8 mouse cellular contexts compared by ENCODE assay signal in genomic region chr5:142820276-142821265, GRCm38 (mm10). TPM values are rescaled to one million over a fixed set of nuclear protein-coding genes. Genes with fewer than 3 reads are reported as not detected.
DNase-seq lines count a peak whose midpoint lies in the region; ATAC-seq and TF ChIP-seq lines count a peak whose summit lies in the region.

No protein-coding gene starts in this region.

- TF ChIP-seq EP300 in lung, postnatal 0 days (IDR thresholded peaks at IDR 0.05) = peak; percentile 60

- no peak for DNase-seq in ES-E14 (ENCODE audit: low read depth, low spot score)
- DNase-seq in brain, embryonic 14.5 days (ENCODE audit: low read depth) = peak; percentile 83
- peak; percentile 86 for DNase-seq in forebrain, postnatal 0 days
- DNase-seq in hindbrain, embryonic 10.5 days (ENCODE audit: low spot score) = peak; percentile 77
- peak; percentile 79 to 84 for DNase-seq in layer of hippocampus, postnatal 10 days (ENCODE audit: low spot score in 2 of 2)
- peak; percentile 84 for DNase-seq in lung, postnatal 0 days (ENCODE audit: low spot score)
- peak; percentile 87 to 88 for DNase-seq in right cerebral cortex, postnatal 10 days (ENCODE audit: low spot score in 2 of 2)

- peak overlapping the region; percentile 66 to 82 for H3K4me3 ChIP-seq in ES-E14 (ENCODE audit: insufficient read depth in 1 of 2, low read depth in 1 of 2, low read length in 2 of 2, poor library complexity in 1 of 2, severe bottlenecking in 1 of 2)
- peak overlapping the region; percentile 83 for H3K4me3 ChIP-seq in forebrain, postnatal 0 days (ENCODE audit: low read depth, low read length)
- peak overlapping the region; percentile 99 for H3K4me3 ChIP-seq in hindbrain, embryonic 10.5 days
- H3K4me3 ChIP-seq in lung, postnatal 0 days (ENCODE audit: low read depth, low read length) = peak overlapping the region; percentile 96

- 0 out of 2 replicates have a peak, but pooled peaks have one; percentile 6 for TF ChIP-seq POLR2A in brain, embryonic 14.5 days (IDR thresholded peaks at IDR 0.05; ENCODE audit: borderline replicate concordance, extremely low read depth, insufficient read depth, insufficient read length, poor library complexity, severe bottlenecking)

- H3K27ac ChIP-seq in ES-E14 (ENCODE audit: insufficient read depth, low read depth, low read length, poor library complexity, severe bottlenecking) = peak overlapping the region; percentile 47; the same call in 1 of the 2 replicates
- peak overlapping the region; percentile 100 for H3K27ac ChIP-seq in forebrain, postnatal 0 days (ENCODE audit: low read depth, low read length)
- H3K27ac ChIP-seq in hindbrain, embryonic 10.5 days = peak overlapping the region; percentile 100
- H3K27ac ChIP-seq in lung, postnatal 0 days (ENCODE audit: low read length) = peak overlapping the region; percentile 100

- no peaks in the 10 kb centered on the region for H3K36me3 ChIP-seq in ES-E14 (ENCODE audit: control insufficient read depth, insufficient read depth, low read length, poor library complexity, severe bottlenecking)
- H3K36me3 ChIP-seq in forebrain, postnatal 0 days (ENCODE audit: insufficient read depth) = no peaks in the 10 kb centered on the region
- H3K36me3 ChIP-seq in hindbrain, embryonic 10.5 days = no peaks in the 10 kb centered on the region
- no peaks in the 10 kb centered on the region for H3K36me3 ChIP-seq in lung, postnatal 0 days (ENCODE audit: insufficient read depth, low read length)

- H3K27me3 ChIP-seq in forebrain, postnatal 0 days (ENCODE audit: insufficient read depth, low read length) = no peaks in the 10 kb centered on the region
- H3K27me3 ChIP-seq in hindbrain, embryonic 10.5 days (ENCODE audit: insufficient read depth, poor library complexity, severe bottlenecking) = peaks cover 1% of the 10 kb centered on the region; the same call in 1 of the 2 replicates
- no peaks in the 10 kb centered on the region for H3K27me3 ChIP-seq in lung, postnatal 0 days (replicated peaks; ENCODE audit: insufficient read depth, low read length)

- 1% methylated on average over 53 of the region's 53 CpGs for WGBS in forebrain, postnatal 0 days
- WGBS in hindbrain, embryonic 10.5 days = under 1% methylated on average over 53 of the region's 53 CpGs
- WGBS in lung, postnatal 0 days = under 1% methylated on average over 53 of the region's 53 CpGs

- H3K9ac ChIP-seq in ES-E14 (ENCODE audit: insufficient read depth, low read depth, low read length, poor library complexity, severe bottlenecking) = peak overlapping the region; percentile 85
- H3K9ac ChIP-seq in forebrain, postnatal 0 days = peak overlapping the region; percentile 98
- H3K9ac ChIP-seq in lung, postnatal 0 days (replicated peaks; ENCODE audit: low read depth) = peak overlapping the region; percentile 98

- no peak for TF ChIP-seq CTCF in brain, embryonic 14.5 days (IDR thresholded peaks at IDR 0.05; ENCODE audit: borderline replicate concordance, extremely low read depth, insufficient read depth, insufficient read length)
- no peak for TF ChIP-seq CTCF in forebrain, postnatal 0 days (IDR thresholded peaks at IDR 0.05; ENCODE audit: low read depth)
- peak; percentile 8; the same call in 1 of the 2 replicates for TF ChIP-seq CTCF in lung, postnatal 0 days (IDR thresholded peaks at IDR 0.05)

- H3K9me3 ChIP-seq in ES-E14 (ENCODE audit: control insufficient read depth, insufficient read depth, low read depth, low read length) = no peaks in the 10 kb centered on the region
- H3K9me3 ChIP-seq in forebrain, postnatal 0 days (ENCODE audit: low read length) = no peaks in the 10 kb centered on the region
- no peaks in the 10 kb centered on the region for H3K9me3 ChIP-seq in hindbrain, embryonic 10.5 days
- no peaks in the 10 kb centered on the region for H3K9me3 ChIP-seq in lung, postnatal 0 days (ENCODE audit: low read length)

- no peak for ATAC-seq in forebrain, postnatal 0 days
- peak; percentile 15 for ATAC-seq in lung, postnatal 0 days
- ATAC-seq in erythroid progenitor cell, adult 5-6 weeks (replicated peaks; ENCODE audit: low FRiP score, poor library complexity, severe bottlenecking) = no peak

- H3K4me1 ChIP-seq in ES-E14 (ENCODE audit: control insufficient read depth in 2 of 2, insufficient read depth in 2 of 2, low read length in 2 of 2, poor library complexity in 1 of 2) = peaks cover 5 to 14% of the 10 kb centered on the region in 2 experiments; a peak in 3 of 4 replicates
- peaks cover 18% of the 10 kb centered on the region for H3K4me1 ChIP-seq in forebrain, postnatal 0 days (ENCODE audit: insufficient read depth)
- peaks cover 46% of the 10 kb centered on the region for H3K4me1 ChIP-seq in hindbrain, embryonic 10.5 days (replicated peaks)
- peaks cover 3% of the 10 kb centered on the region; the same call in 1 of the 2 replicates for H3K4me1 ChIP-seq in lung, postnatal 0 days (ENCODE audit: insufficient read depth, low read depth, low read length)

- peak overlapping the region; percentile 88 for H3K4me2 ChIP-seq in forebrain, postnatal 0 days (ENCODE audit: low read depth)
- peak overlapping the region; percentile 88 for H3K4me2 ChIP-seq in lung, postnatal 0 days (replicated peaks; ENCODE audit: low read depth, low read length)

- in situ Hi-C loops in ES-E14 (cut with MboI; ENCODE audit: low sequenced_read_pairs in 2 of 2, unreplicated experiment in 2 of 2) = no loop called here

TF ChIP-seq in ES-E14, 5 proteins besides CTCF, POLR2A, EP300 and RAD21:
- TF ChIP-seq MAFK (IDR thresholded peaks at IDR 0.05; ENCODE audit: insufficient read depth, low read depth, low read length) = no peak
- no peak for TF ChIP-seq CHD2 (IDR thresholded peaks at IDR 0.05; ENCODE audit: low read depth, low read length)
- no peak for TF ChIP-seq ZNF384 (IDR thresholded peaks at IDR 0.05; ENCODE audit: low read depth, low read length)
- no peak for TF ChIP-seq ZC3H11A (IDR thresholded peaks at IDR 0.05; ENCODE audit: borderline replicate concordance, low read depth, low read length)
- TF ChIP-seq HCFC1 (IDR thresholded peaks at IDR 0.05; ENCODE audit: borderline replicate concordance, insufficient read depth, low read length) = no peak

RNA-seq across cellular contexts. Expression of gene Tnrc18, which starts 3.1 kb away (rescaled TPM):
- 12.9 and 20.7 TPM in 2 replicates for total RNA-seq in ES-E14 (2012; rRNA removed)
- 66.0 and 101 TPM in 2 replicates for polyA plus RNA-seq in brain, embryonic 14.5 days (2012; rRNA removed)
- 99.7 and 116 TPM in 2 replicates for total RNA-seq in forebrain, postnatal 0 days (2014; rRNA removed)
- 14.9 and 23.4 TPM in 2 replicates for polyA plus RNA-seq in forebrain, postnatal 0 days (2015; fragmentation: Nextera tagmentation; extraction: Ambion mirVana)
- polyA plus RNA-seq in hindbrain, embryonic 10.5 days (2016; fragmentation: Nextera tagmentation; extraction: Ambion mirVana) = 25.2 and 39.3 TPM in 2 replicates
- total RNA-seq in layer of hippocampus, postnatal 10 days (2021) = 100 to 1,000 TPM; 197 to 220 TPM
- 16.6 and 24.9 TPM in 2 replicates for polyA plus RNA-seq in lung, postnatal 0 days (2015; fragmentation: Nextera tagmentation; extraction: Ambion mirVana)
- 14.4 and 21.8 TPM in 2 replicates for total RNA-seq in erythroid progenitor cell, adult 5-6 weeks (2015; ENCODE audit: low replicate concordance)
- 15.1 TPM in 2 replicates for total RNA-seq in erythroid progenitor cell, adult 5-6 weeks (2017; ENCODE audit: low replicate concordance)

Comparison
In these comparisons a context has a peak if more than half of its experiments do, and no peak if none do; other contexts are left out.
1. H3K27ac ChIP-seq: peak in every context shown above with its lines; median percentile 100 in forebrain, postnatal 0 days; 100 in hindbrain, embryonic 10.5 days; 100 in lung, postnatal 0 days; 47 in ES-E14.